Mouse (Mus musculus): ENCODE data around the gene Ttc24.

Gene Ttc24

GRCm38 (mm10) chr3:88078204-88078603 lies at the start of gene Ttc24:
Gene Ttc24 (minus strand): TSS chr3:88078304.
- in situ Hi-C loops (cut with MboI), result no loop called here

- in situ Hi-C loops (cut with MboI), result no loop called here
These were observed 49.5 kb upstream of the Ttc24 start for GRCm38 (mm10) chr3:88127636-88128035.

DNA sequence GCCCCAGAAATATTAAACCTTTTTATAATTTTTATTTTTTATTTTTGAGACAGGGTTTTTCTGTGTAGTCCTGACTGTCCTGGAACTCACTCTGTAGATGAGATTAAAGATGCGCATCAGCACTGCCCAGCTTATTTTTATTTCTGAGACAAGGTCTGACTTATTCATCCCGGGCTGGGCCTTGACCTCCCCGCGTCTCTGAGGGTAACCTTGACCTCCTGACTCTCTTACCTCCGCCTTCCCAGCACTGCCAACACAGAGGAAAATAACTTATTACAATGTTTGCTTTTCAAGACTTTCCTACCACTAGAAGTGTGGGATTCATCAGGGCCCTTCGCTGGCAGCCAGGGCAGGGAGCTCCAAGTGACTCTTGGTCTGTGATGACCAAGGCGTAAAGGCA lies 48.1 kb upstream of the Ttc24 start:
- in situ Hi-C loops (cut with MboI), result no loop called here

DNA sequence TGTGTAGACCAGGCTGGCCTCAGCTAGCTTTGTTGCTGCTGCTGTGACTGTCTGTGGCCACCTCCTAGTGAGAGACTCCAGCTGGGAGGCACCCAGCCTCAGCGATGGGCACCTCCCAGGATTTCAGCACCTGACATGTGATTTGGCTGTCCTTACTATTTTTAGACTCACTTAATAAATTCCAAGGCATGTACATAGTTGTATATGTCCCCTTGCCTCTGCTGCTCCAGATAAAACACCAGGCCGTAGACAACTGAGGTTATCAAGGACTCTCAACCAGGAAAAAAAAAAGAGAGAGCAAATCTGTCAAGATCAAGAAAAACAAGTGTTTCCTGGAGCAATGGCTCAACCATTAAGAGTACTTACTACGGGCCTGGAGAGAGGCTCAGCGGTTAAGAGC lies 47.1 kb upstream of the Ttc24 start:
- in situ Hi-C loops (cut with MboI), result no loop called here

- in situ Hi-C loops (cut with MboI), result no loop called here
These were observed 43.3 kb upstream of the Ttc24 start for GRCm38 (mm10) chr3:88121164-88122131.

GRCm38 (mm10) chr3:88120117-88120651 lies 42.1 kb upstream of the Ttc24 start:
- in situ Hi-C loops (cut with MboI), result no loop called here

DNA sequence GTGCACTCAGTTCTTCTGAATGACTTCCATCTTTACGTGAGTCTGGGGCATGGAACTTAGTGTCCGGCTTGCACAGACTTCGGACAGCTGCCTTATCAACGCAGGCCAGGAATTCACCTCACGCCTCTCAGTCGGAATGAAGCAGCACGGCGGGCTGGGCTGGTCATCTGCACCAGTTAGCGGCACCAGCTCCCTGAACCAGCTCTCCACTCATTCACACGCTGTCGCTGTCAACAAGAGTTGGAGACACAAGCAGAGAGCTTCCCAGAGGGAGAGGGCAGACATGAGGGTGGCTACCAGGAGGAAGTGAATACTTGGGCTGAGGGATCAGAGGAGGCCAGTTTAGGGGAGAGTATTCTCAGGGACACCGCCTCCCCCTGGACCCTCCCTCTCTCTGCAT lies 36.3 kb upstream of the Ttc24 start:
- in situ Hi-C loops (cut with MboI), result no loop called here

- in situ Hi-C loops (cut with MboI), result no loop called here
These were observed 31.0 kb upstream of the Ttc24 start for GRCm38 (mm10) chr3:88109126-88109525.

- in situ Hi-C loops (cut with MboI), result no loop called here
These were observed 28.0 kb upstream of the Ttc24 start for GRCm38 (mm10) chr3:88106126-88106525.

DNA sequence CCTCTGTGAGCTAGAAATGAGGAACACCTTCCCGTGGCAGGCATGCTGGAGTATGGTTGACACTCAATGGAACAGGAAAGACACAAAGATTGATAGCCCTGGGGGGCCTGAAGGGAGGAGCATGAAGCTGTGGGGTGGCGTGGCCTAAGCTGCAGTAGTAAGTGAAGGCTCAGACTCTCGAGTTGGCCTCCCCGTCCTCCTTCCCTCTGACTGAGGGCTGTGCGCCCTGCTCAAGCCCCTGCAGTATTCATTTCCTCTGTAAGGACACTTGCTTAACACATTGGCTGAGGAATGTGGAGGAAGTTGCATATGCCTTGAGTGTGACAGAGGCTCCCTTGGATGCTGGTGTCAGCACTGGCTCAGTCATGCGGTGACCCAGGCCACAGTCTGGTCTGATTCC lies 24.5 kb upstream of the Ttc24 start:
- in situ Hi-C loops (cut with MboI), result no loop called here

DNA sequence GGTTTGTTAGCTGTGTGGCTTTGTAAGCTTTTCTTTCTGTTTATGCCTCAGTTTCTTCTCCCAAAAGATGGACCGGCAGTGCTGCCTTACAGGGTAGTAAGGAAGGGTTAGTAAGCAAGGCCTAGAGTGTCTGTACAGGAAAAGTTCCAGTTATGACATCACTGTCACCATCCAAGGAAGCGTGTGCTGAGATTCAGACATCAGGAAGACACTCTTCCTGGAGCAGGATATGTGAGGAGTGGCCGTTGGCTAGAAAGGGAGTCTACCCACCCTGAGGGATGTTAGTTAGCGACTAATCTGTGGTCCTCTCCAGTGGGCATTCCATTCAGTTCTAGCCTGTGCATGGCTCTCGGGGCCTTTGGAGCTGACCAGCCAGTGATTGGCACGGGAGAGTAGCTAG lies 24.1 kb upstream of the Ttc24 start:
- in situ Hi-C loops (cut with MboI), result no loop called here

DNA sequence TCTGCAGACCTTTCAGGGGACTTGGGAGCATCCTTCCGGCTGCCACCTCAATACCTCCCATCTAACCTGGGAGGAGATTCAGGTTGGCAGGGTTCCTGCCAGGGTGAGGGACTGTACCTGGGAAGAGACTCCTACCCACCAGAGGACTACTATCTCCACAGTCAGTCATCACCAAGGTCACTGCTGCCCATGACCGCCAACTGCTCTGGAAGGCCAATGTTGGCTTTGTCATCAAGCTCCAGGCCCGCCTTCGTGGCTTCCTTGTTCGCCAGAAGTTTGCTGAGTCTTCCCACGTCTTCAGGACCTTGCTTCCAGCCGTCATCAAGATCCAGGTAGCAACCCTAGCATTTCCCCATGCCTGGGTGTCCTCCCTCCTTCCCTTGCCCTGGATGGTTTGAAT lies 23.6 kb upstream of the Ttc24 start:
- in situ Hi-C loops (cut with MboI), result no loop called here

GRCm38 (mm10) chr3:88100251-88100650 lies 22.1 kb upstream of the Ttc24 start:
- in situ Hi-C loops (cut with MboI), result no loop called here

DNA sequence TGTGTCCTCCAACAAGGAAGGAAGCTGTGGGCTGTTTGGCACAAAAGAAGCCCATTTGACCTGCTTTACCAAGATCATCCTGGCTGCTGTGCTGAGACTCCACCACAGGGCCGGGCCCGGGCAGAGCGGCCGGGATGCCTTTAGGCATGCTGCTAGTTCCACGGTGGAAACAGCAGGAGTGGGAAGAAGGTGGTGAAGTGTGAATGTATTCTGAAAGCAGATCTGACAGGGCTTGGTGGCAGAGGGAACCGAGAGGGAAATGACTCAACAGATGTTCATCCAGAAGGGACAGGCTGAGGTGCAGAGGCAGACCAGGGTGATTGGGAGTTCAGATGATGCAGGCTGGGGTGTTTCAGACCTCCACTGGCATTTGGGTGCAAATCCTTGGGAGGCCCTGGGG lies 19.6 kb upstream of the Ttc24 start:
- in situ Hi-C loops (cut with MboI), result no loop called here

DNA sequence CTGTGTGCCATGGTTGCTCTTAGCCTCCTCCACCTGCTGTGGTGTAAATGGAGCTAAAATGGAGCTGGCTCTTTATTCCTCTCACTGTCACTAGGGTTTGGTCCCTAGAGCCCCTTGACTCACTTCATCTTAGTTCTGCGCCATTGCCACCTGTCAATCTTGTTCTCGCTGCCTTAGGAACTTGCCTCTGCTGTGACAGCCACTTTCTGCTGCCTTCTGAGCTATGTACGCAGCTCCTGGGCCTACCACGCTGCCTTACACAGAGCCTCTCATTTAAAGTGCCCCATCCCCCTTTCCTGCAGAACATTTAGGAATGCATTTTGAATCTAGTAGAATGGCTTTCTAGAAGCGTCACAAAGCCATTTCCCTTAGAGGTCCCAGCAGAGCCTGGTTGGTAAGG lies 16.0 kb upstream of the Ttc24 start:
- in situ Hi-C loops (cut with MboI), result no loop called here

DNA sequence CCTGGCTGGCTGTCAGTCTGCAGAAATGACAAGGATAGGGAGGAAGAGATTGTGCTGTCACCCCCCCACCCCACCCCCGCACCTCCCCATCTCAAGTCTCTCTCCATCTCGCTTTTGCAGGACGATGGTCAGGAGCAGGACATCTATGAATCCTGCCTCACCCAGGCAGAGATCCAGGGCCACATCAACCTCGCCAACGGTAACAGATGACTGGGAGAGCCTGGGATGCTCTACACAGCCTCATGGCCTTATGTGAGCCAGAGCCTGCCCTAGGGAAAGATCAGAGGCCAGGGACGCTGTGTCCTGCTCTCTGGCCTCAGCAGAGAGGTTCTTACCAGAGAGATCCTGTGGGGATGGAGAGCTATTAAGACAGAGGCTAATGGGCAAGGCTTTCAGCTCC lies 12.5 kb upstream of the Ttc24 start:
- in situ Hi-C loops (cut with MboI), result no loop called here

GRCm38 (mm10) chr3:88090106-88090505 lies 12.0 kb upstream of the Ttc24 start:
- in situ Hi-C loops (cut with MboI), result no loop called here

DNA sequence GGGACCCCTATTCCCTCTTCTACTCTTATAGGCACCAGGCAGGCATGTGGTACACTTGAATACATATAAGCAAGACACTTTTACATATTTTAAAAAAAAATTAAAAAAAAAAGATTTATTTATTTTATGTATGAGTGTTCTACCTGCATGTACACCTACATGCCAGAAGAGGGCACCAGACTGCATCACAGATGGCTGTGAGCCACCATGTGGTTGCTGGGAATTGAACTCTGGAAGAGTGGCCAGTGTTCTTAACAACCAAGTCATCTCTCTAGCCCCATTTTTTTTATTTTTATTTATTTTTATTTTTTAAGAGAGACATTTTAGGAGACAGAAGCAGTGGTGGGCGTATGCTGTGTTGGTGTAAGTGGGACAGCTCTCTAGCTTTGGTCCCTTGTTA lies 9.6 kb upstream of the Ttc24 start:
- in situ Hi-C loops (cut with MboI), result loop anchor here (5.0 kb wide), 1 partner anchor 85 kb away; no protein-coding TSS in a partner anchor

- in situ Hi-C loops (cut with MboI), result loop anchor here (5.0 kb wide), 1 partner anchor 87 kb away; no protein-coding TSS in a partner anchor
These were observed 7.4 kb upstream of the Ttc24 start for GRCm38 (mm10) chr3:88085459-88085858.

DNA sequence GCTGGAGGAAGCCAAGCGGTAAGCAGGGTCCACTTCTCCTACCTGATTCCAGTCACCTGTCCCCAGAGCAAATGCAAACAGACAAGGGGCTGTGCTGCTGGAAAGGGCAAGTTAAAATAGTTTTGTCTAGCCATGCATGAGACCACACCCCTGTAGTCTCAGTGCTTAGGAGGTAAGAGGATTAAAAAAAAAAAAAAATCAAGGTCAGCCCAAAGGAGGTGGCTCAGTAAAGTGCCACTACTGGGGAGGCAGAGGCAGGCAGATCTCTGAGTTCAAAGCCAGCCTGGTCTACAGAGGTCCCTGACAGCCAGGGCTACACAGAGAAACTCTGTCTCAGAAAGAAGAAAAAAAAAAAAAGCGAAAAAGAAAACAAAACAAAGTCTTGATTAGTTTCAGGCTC lies 5.9 kb upstream of the Ttc24 start:
- in situ Hi-C loops (cut with MboI), result loop anchor here (5.0 kb wide), 1 partner anchor 158 kb away; no protein-coding TSS in a partner anchor

GRCm38 (mm10) chr3:88082663-88083062 lies 4.6 kb upstream of the Ttc24 start:
- in situ Hi-C loops (cut with MboI), result loop anchor here (5.0 kb wide), 1 partner anchor 160 kb away; no protein-coding TSS in a partner anchor

GRCm38 (mm10) chr3:88082224-88082618 lies 4.1 kb upstream of the Ttc24 start:
- in situ Hi-C loops (cut with MboI), result loop anchor here (5.0 kb wide), 1 partner anchor 160 kb away; no protein-coding TSS in a partner anchor

Measured in mature B cell (primary cell).